In genomic region chr4:82437533-82438318, GRCm38 (mm10) we compare ENCODE assay signal across 12 mouse cellular contexts.
DNase-seq lines count a peak whose midpoint lies in the region; ATAC-seq and TF ChIP-seq lines count a peak whose summit lies in the region.
"Had no signal": no experiment of that assay in that cellular context is flagged by ENCODE, and none has a peak within 500 bp of the region (broad histone marks: within the 10 kb centered on the region; RNA-seq: fewer than 3 reads in every experiment).

No protein-coding gene starts in this region.

- no peak for ATAC-seq in embryonic facial prominence, embryonic 12.5 days (ENCODE audit: insufficient number of reproducible peaks, insufficient read depth, low FRiP score, low TSS enrichment)
- no peak for ATAC-seq in stomach, embryonic 15.5 days (ENCODE audit: insufficient read depth, low FRiP score, low read depth)
- ATAC-seq: Patski had no signal

- H3K27ac ChIP-seq in embryonic facial prominence, embryonic 12.5 days = peak overlapping the region; percentile 72
- H3K27ac ChIP-seq in embryonic facial prominence, embryonic 10.5 days (replicated peaks) = no peak overlapping the region
- peak overlapping the region; percentile 24; the same call in 1 of the 2 replicates for H3K27ac ChIP-seq in left cerebral cortex, adult 2 months
- H3K27ac ChIP-seq in stomach, embryonic 15.5 days = peak overlapping the region; percentile 58; the same call in 1 of the 2 replicates

- H3K4me2 ChIP-seq in embryonic facial prominence, embryonic 12.5 days (replicated peaks) = no peak overlapping the region
- H3K4me2 ChIP-seq in stomach, embryonic 15.5 days = no peak overlapping the region

- no peak for DNase-seq in embryonic facial prominence, embryonic 10.5 days (ENCODE audit: low spot score)
- DNase-seq in left cerebral cortex, adult 2 months (ENCODE audit: extremely low spot score in 1 of 2, low spot score in 2 of 2) = no peak
- no peak for DNase-seq in left cerebral cortex, postnatal 36 days (ENCODE audit: low spot score in 2 of 2)
- DNase-seq in heart, postnatal 10 days = peak; percentile 40 to 47
- DNase-seq in kidney, postnatal 25 days = no peak
- no peak for DNase-seq in frontal cortex, postnatal 25 days (ENCODE audit: low spot score in 2 of 2)
- DNase-seq: gastrocnemius, postnatal 14 days; kidney, postnatal 4 days; left cerebral cortex, postnatal 4 days had no signal

- no peak overlapping the region for H3K4me3 ChIP-seq in embryonic facial prominence, embryonic 12.5 days
- no peak overlapping the region for H3K4me3 ChIP-seq in embryonic facial prominence, embryonic 10.5 days
- H3K4me3 ChIP-seq in left cerebral cortex, adult 2 months = no peak overlapping the region
- no peak overlapping the region for H3K4me3 ChIP-seq in stomach, embryonic 15.5 days (replicated peaks)

- no peaks in the 10 kb centered on the region for H3K9me3 ChIP-seq in embryonic facial prominence, embryonic 12.5 days
- no peaks in the 10 kb centered on the region for H3K9me3 ChIP-seq in embryonic facial prominence, embryonic 10.5 days
- H3K9me3 ChIP-seq in stomach, embryonic 15.5 days = no peaks in the 10 kb centered on the region

- H3K9ac ChIP-seq in embryonic facial prominence, embryonic 12.5 days = no peak overlapping the region
- no peak overlapping the region for H3K9ac ChIP-seq in stomach, embryonic 15.5 days

- 76% methylated on average over 12 of the region's 12 CpGs for WGBS in embryonic facial prominence, embryonic 12.5 days
- WGBS in embryonic facial prominence, embryonic 10.5 days = 92% methylated on average over 12 of the region's 12 CpGs
- WGBS in stomach, embryonic 15.5 days = 54% methylated on average over 12 of the region's 12 CpGs

- H3K4me1 ChIP-seq in embryonic facial prominence, embryonic 12.5 days = peaks cover 50% of the 10 kb centered on the region
- peaks cover 20% of the 10 kb centered on the region for H3K4me1 ChIP-seq in embryonic facial prominence, embryonic 10.5 days
- peaks cover 25% of the 10 kb centered on the region for H3K4me1 ChIP-seq in stomach, embryonic 15.5 days

- no peak for TF ChIP-seq CTCF in left cerebral cortex, adult 2 months (IDR thresholded peaks at IDR 0.05)

- H3K27me3 ChIP-seq in embryonic facial prominence, embryonic 12.5 days = no peaks in the 10 kb centered on the region
- no peaks in the 10 kb centered on the region for H3K27me3 ChIP-seq in embryonic facial prominence, embryonic 10.5 days (replicated peaks; ENCODE audit: low read depth, poor library complexity, severe bottlenecking)
- no peaks in the 10 kb centered on the region for H3K27me3 ChIP-seq in stomach, embryonic 15.5 days (replicated peaks)
- H3K27me3 ChIP-seq: Patski had no signal

- H3K36me3 ChIP-seq in embryonic facial prominence, embryonic 12.5 days = no peaks in the 10 kb centered on the region
- no peaks in the 10 kb centered on the region for H3K36me3 ChIP-seq in embryonic facial prominence, embryonic 10.5 days (replicated peaks)
- H3K36me3 ChIP-seq in stomach, embryonic 15.5 days = no peaks in the 10 kb centered on the region

- intact Hi-C loops in left cerebral cortex, adult 2 months (cut with DNase I) = loop anchor here (5.0 kb wide), 2 partner anchors 60 to 75 kb away; no protein-coding TSS in a partner anchor
- intact Hi-C loops in left cerebral cortex, postnatal 36 days (cut with DNase I) = no loop called here
- intact Hi-C loops in heart, postnatal 10 days (cut with DNase I) = loop anchor here (5.0 kb wide), 1 partner anchor 35 kb away; no protein-coding TSS in a partner anchor

Comparison
In these comparisons a context has a peak if more than half of its experiments do, and no peak if none do; other contexts are left out.
1. DNase-seq: peak in heart, postnatal 10 days (2 of 2); none in embryonic facial prominence, embryonic 10.5 days (single experiment), left cerebral cortex, adult 2 months (0 of 2), left cerebral cortex, postnatal 36 days (0 of 2), kidney, postnatal 25 days (0 of 2) and frontal cortex, postnatal 25 days (0 of 2).